Mouse (Mus musculus) urinary bladder, adult 18-20 months (tissue): ENCODE measurements around the gene AI481877.

Source experiments
- DNase-seq, 2 experiments: peaks; one replicate each; pipeline ENCODE4 v3.0.0; 2022; ENCODE audit warnings: low spot score in 2 of 2, mixed read lengths in 2 of 2

The AI481877 gene

GRCm38 (mm10) chr4:59125053-59125452 lies 13.7 kb downstream of the AI481877 start:
- DNase-seq, result no peak

GRCm38 (mm10) chr4:59123557-59123956 lies 15.2 kb downstream of the AI481877 start:
- DNase-seq, result no peak

- DNase-seq, result no peak
Measured at GRCm38 (mm10) chr4:59117644-59118495, 20.9 kb downstream of the AI481877 start.

GRCm38 (mm10) chr4:59108721-59109120 lies 30.1 kb downstream of the AI481877 start:
- no peak for DNase-seq

GRCm38 (mm10) chr4:59107886-59108285 lies 30.9 kb downstream of the AI481877 start:
- no peak for DNase-seq

- DNase-seq, result no peak
Measured at GRCm38 (mm10) chr4:59106661-59107060, 32.1 kb downstream of the AI481877 start.

- no peak for DNase-seq
Measured at GRCm38 (mm10) chr4:59104166-59104565, 34.6 kb downstream of the AI481877 start.

- DNase-seq, result peak; percentile 21 to 71
Measured at GRCm38 (mm10) chr4:59096393-59096792, 42.4 kb downstream of the AI481877 start.

- no peak for DNase-seq
Measured at GRCm38 (mm10) chr4:59089391-59089790, 49.4 kb downstream of the AI481877 start.

- DNase-seq, result no peak
Measured at GRCm38 (mm10) chr4:59083430-59083829, 55.4 kb downstream of the AI481877 start.

- no peak for DNase-seq
Measured at GRCm38 (mm10) chr4:59069276-59069675, 69.5 kb downstream of the AI481877 start.

GRCm38 (mm10) chr4:59062526-59062925 lies 76.3 kb downstream of the AI481877 start:
- DNase-seq, result no peak

GRCm38 (mm10) chr4:59057929-59058328 lies 80.9 kb downstream of the AI481877 start:
- no peak for DNase-seq

- DNase-seq, result no peak
Measured at GRCm38 (mm10) chr4:59051081-59051480, 87.7 kb downstream of the AI481877 start.

GRCm38 (mm10) chr4:59047222-59047621 lies 91.6 kb downstream of the AI481877 start:
- DNase-seq, result no peak

- DNase-seq, result no peak
Measured at GRCm38 (mm10) chr4:59043891-59044290, 94.9 kb downstream of the AI481877 start.

- no peak for DNase-seq
Measured at GRCm38 (mm10) chr4:59043074-59043473, 95.7 kb downstream of the AI481877 start.

- DNase-seq, result no peak
Measured at GRCm38 (mm10) chr4:59040397-59041287, 98.1 kb downstream of the AI481877 start.

GRCm38 (mm10) chr4:59037525-59037924 lies 101.3 kb downstream of the AI481877 start:
- no peak for DNase-seq

GRCm38 (mm10) chr4:59036490-59037127 lies 102.2 kb downstream of the AI481877 start:
- DNase-seq, result peak; percentile 52 to 67

GRCm38 (mm10) chr4:59035786-59036350 lies 102.9 kb downstream of the AI481877 start:
- peak in 1 of 2 experiments; percentile 12 for DNase-seq
